Mouse (Mus musculus): ENCODE results near the gene Ehmt2.

- TF ChIP-seq CTCF (IDR thresholded peaks at IDR 0.05; ENCODE audit: extremely low read depth, insufficient read length, insufficient replicate concordance, low read depth, low read length), result peak; percentile 29; the same call in 1 of the 2 replicates
- no peak for TF ChIP-seq POLR2A (IDR thresholded peaks at IDR 0.05; ENCODE audit: low read depth, low read length)
These were observed 6.9 kb upstream of the Ehmt2 start for GRCm38 (mm10) chr17:34891377-34891776.
